Mouse (Mus musculus): ENCODE measurements around the gene Kcnv2. TPM values are rescaled to one million over a fixed set of nuclear protein-coding genes. Genes with fewer than 3 reads are reported as not detected.

The Kcnv2 gene
- polyA plus RNA-seq (2014; fragmentation: Nextera tagmentation; extraction: Ambion mirVana) = not detected in 2 replicates

GRCm38 (mm10) chr19:27322281-27322680 is at the start of gene Kcnv2:
TSS of gene Kcnv2 (plus strand) at chr19:27322588.
- Histone ChIP-seq H3K9ac (ENCODE audit: low read length) (no peak within 1 kb of the TSS), H3K36me3 (ENCODE audit: control insufficient read depth, insufficient read depth, low read length) (no peaks in the 10 kb centered on the region), H3K4me2 (ENCODE audit: low read depth) (no peak within 1 kb of the TSS), H3K9me3 (ENCODE audit: control insufficient read depth, low read length) (no peaks in the 10 kb centered on the region), H3K27ac (ENCODE audit: low read depth, low read length) (no peak within 1 kb of the TSS), H3K4me3 (ENCODE audit: low read depth, low read length) (no peak within 1 kb of the TSS), H3K4me1 (ENCODE audit: control insufficient read depth, insufficient read depth, low read length) (no peaks in the 10 kb centered on the region), H3K27me3 (ENCODE audit: control insufficient read depth, insufficient read depth, low read length) (no peaks in the 10 kb centered on the region)
- DNase-seq (ENCODE audit: low spot score) = no peak
- 61% methylated on average over 5 of the region's 5 CpGs for WGBS
- ATAC-seq (ENCODE audit: insufficient read depth, low FRiP score, low TSS enrichment) = no peak

- H3K36me3 ChIP-seq (ENCODE audit: control insufficient read depth, insufficient read depth, low read length) = no peaks in the 10 kb centered on the region
- no peaks in the 10 kb centered on the region for H3K9me3 ChIP-seq (ENCODE audit: control insufficient read depth, low read length)
- no peak overlapping the region for H3K4me3 ChIP-seq (ENCODE audit: low read depth, low read length)
- H3K27me3 ChIP-seq (ENCODE audit: control insufficient read depth, insufficient read depth, low read length) = no peaks in the 10 kb centered on the region
- H3K4me1 ChIP-seq (ENCODE audit: control insufficient read depth, insufficient read depth, low read length) = no peaks in the 10 kb centered on the region
- 75% methylated on average over 2 of the region's 2 CpGs for WGBS
- ATAC-seq (ENCODE audit: insufficient read depth, low FRiP score, low TSS enrichment) = no peak
- no peak overlapping the region for H3K27ac ChIP-seq (ENCODE audit: low read depth, low read length)
- no peak for DNase-seq (ENCODE audit: low spot score)
- no peak overlapping the region for H3K4me2 ChIP-seq (ENCODE audit: low read depth)
- H3K9ac ChIP-seq (ENCODE audit: low read length) = no peak overlapping the region
Observed at GRCm38 (mm10) chr19:27273385-27273784, 49.0 kb upstream of the Kcnv2 start.

GRCm38 (mm10) chr19:27274382-27274781 is 48.0 kb upstream of the Kcnv2 start:
- no peak overlapping the region for H3K4me2 ChIP-seq (ENCODE audit: low read depth)
- 79% methylated on average over 1 of the region's 1 CpGs for WGBS
- H3K27ac ChIP-seq (ENCODE audit: low read depth, low read length) = no peak overlapping the region
- no peaks in the 10 kb centered on the region for H3K4me1 ChIP-seq (ENCODE audit: control insufficient read depth, insufficient read depth, low read length)
- ATAC-seq (ENCODE audit: insufficient read depth, low FRiP score, low TSS enrichment) (no peak), DNase-seq (ENCODE audit: low spot score) (no peak)
- H3K9ac ChIP-seq (ENCODE audit: low read length) = no peak overlapping the region
- no peaks in the 10 kb centered on the region for H3K9me3 ChIP-seq (ENCODE audit: control insufficient read depth, low read length)
- no peaks in the 10 kb centered on the region for H3K27me3 ChIP-seq (ENCODE audit: control insufficient read depth, insufficient read depth, low read length)
- H3K4me3 ChIP-seq (ENCODE audit: low read depth, low read length) = no peak overlapping the region
- no peaks in the 10 kb centered on the region for H3K36me3 ChIP-seq (ENCODE audit: control insufficient read depth, insufficient read depth, low read length)

- H3K27ac ChIP-seq (ENCODE audit: low read depth, low read length) = no peak overlapping the region
- H3K27me3 ChIP-seq (ENCODE audit: control insufficient read depth, insufficient read depth, low read length) = no peaks in the 10 kb centered on the region
- H3K4me3 ChIP-seq (ENCODE audit: low read depth, low read length) = no peak overlapping the region
- ATAC-seq (ENCODE audit: insufficient read depth, low FRiP score, low TSS enrichment) (no peak), DNase-seq (ENCODE audit: low spot score) (no peak)
- no peaks in the 10 kb centered on the region for H3K4me1 ChIP-seq (ENCODE audit: control insufficient read depth, insufficient read depth, low read length)
- H3K36me3 ChIP-seq (ENCODE audit: control insufficient read depth, insufficient read depth, low read length) = no peaks in the 10 kb centered on the region
- 88% methylated on average over 2 of the region's 2 CpGs for WGBS
- no peak overlapping the region for H3K4me2 ChIP-seq (ENCODE audit: low read depth)
- no peak overlapping the region for H3K9ac ChIP-seq (ENCODE audit: low read length)
- no peaks in the 10 kb centered on the region for H3K9me3 ChIP-seq (ENCODE audit: control insufficient read depth, low read length)
Observed at GRCm38 (mm10) chr19:27279174-27279573, 43.2 kb upstream of the Kcnv2 start.

- Histone ChIP-seq H3K27ac (ENCODE audit: low read depth, low read length) (no peak overlapping the region), H3K4me1 (ENCODE audit: control insufficient read depth, insufficient read depth, low read length) (no peaks in the 10 kb centered on the region), H3K36me3 (ENCODE audit: control insufficient read depth, insufficient read depth, low read length) (no peaks in the 10 kb centered on the region), H3K27me3 (ENCODE audit: control insufficient read depth, insufficient read depth, low read length) (no peaks in the 10 kb centered on the region), H3K9ac (ENCODE audit: low read length) (no peak overlapping the region), H3K4me2 (ENCODE audit: low read depth) (no peak overlapping the region), H3K4me3 (ENCODE audit: low read depth, low read length) (no peak overlapping the region), H3K9me3 (ENCODE audit: control insufficient read depth, low read length) (no peaks in the 10 kb centered on the region)
- 94% methylated on average over 2 of the region's 2 CpGs for WGBS
- no peak for DNase-seq (ENCODE audit: low spot score)
- ATAC-seq (ENCODE audit: insufficient read depth, low FRiP score, low TSS enrichment) = no peak
Observed at GRCm38 (mm10) chr19:27310039-27310438, 12.3 kb upstream of the Kcnv2 start.

GRCm38 (mm10) chr19:27311311-27311710 is 11.1 kb upstream of the Kcnv2 start:
- Histone ChIP-seq H3K27me3 (ENCODE audit: control insufficient read depth, insufficient read depth, low read length) (no peaks in the 10 kb centered on the region), H3K36me3 (ENCODE audit: control insufficient read depth, insufficient read depth, low read length) (no peaks in the 10 kb centered on the region), H3K9me3 (ENCODE audit: control insufficient read depth, low read length) (no peaks in the 10 kb centered on the region), H3K4me3 (ENCODE audit: low read depth, low read length) (no peak overlapping the region), H3K9ac (ENCODE audit: low read length) (no peak overlapping the region), H3K4me1 (ENCODE audit: control insufficient read depth, insufficient read depth, low read length) (no peaks in the 10 kb centered on the region), H3K27ac (ENCODE audit: low read depth, low read length) (no peak overlapping the region), H3K4me2 (ENCODE audit: low read depth) (no peak overlapping the region)
- no peak for ATAC-seq (ENCODE audit: insufficient read depth, low FRiP score, low TSS enrichment)
- WGBS = 93% methylated on average over 3 of the region's 3 CpGs
- DNase-seq (ENCODE audit: low spot score) = no peak

- Histone ChIP-seq H3K27me3 (ENCODE audit: control insufficient read depth, insufficient read depth, low read length) (no peaks in the 10 kb centered on the region), H3K36me3 (ENCODE audit: control insufficient read depth, insufficient read depth, low read length) (no peaks in the 10 kb centered on the region), H3K9ac (ENCODE audit: low read length) (no peak overlapping the region), H3K4me2 (ENCODE audit: low read depth) (no peak overlapping the region), H3K9me3 (ENCODE audit: control insufficient read depth, low read length) (no peaks in the 10 kb centered on the region), H3K27ac (ENCODE audit: low read depth, low read length) (no peak overlapping the region), H3K4me3 (ENCODE audit: low read depth, low read length) (no peak overlapping the region), H3K4me1 (ENCODE audit: control insufficient read depth, insufficient read depth, low read length) (no peaks in the 10 kb centered on the region)
- ATAC-seq (ENCODE audit: insufficient read depth, low FRiP score, low TSS enrichment) = no peak
- no peak for DNase-seq (ENCODE audit: low spot score)
- WGBS = 89% methylated on average over 11 of the region's 11 CpGs
Observed at GRCm38 (mm10) chr19:27312266-27313079, 9.9 kb upstream of the Kcnv2 start.

GRCm38 (mm10) chr19:27313080-27313413 is 9.3 kb upstream of the Kcnv2 start:
- no peak for DNase-seq (ENCODE audit: low spot score)
- H3K4me3 ChIP-seq (ENCODE audit: low read depth, low read length) = no peak overlapping the region
- H3K9me3 ChIP-seq (ENCODE audit: control insufficient read depth, low read length) = no peaks in the 10 kb centered on the region
- WGBS = 75% methylated on average over 3 of the region's 3 CpGs
- H3K4me2 ChIP-seq (ENCODE audit: low read depth) = no peak overlapping the region
- H3K27me3 ChIP-seq (ENCODE audit: control insufficient read depth, insufficient read depth, low read length) = no peaks in the 10 kb centered on the region
- no peak overlapping the region for H3K27ac ChIP-seq (ENCODE audit: low read depth, low read length)
- ATAC-seq (ENCODE audit: insufficient read depth, low FRiP score, low TSS enrichment) = no peak
- no peak overlapping the region for H3K9ac ChIP-seq (ENCODE audit: low read length)
- no peaks in the 10 kb centered on the region for H3K36me3 ChIP-seq (ENCODE audit: control insufficient read depth, insufficient read depth, low read length)
- no peaks in the 10 kb centered on the region for H3K4me1 ChIP-seq (ENCODE audit: control insufficient read depth, insufficient read depth, low read length)

Data from neural tube, embryonic 11.5 days (tissue).